Mouse (Mus musculus): Measurements from ENCODE around the gene Nlgn3. TPM values are rescaled to one million over a fixed set of nuclear protein-coding genes. Genes with fewer than 3 reads are reported as not detected.
"Not testable (repeated sequence)": the region's sequence is repeated elsewhere in the genome, so short reads cannot be mapped to it uniquely, and the experiment has no call there.

Gene Nlgn3
- total RNA-seq, 2 experiments from 2014 or later = 1.4 to 1.6 TPM

GRCm38 (mm10) chrX:101300427-101301030, 1.6 kb downstream of the Nlgn3 start:
- peak; percentile 14 for DNase-seq

DNA sequence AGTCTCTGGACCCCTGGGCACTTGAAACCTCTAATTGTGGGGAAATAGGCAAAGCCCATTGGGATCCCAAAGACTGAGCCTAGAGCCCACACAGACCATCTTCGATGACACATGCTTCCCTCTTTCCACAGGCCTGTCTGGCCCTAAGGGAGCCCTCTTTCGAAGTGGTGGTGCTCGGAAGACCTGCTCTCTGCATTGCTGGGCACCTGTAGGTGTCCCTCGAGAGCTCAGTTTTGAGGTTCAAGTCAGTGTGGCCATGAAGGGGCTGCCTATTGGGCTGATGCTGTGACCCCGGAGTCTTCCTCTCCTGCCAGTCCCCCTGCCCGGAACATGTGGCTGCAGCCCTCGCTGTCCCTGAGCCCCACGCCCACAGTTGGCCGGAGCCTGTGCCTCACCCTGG, 2.7 kb downstream of the Nlgn3 start:
- DNase-seq = no peak

DNA sequence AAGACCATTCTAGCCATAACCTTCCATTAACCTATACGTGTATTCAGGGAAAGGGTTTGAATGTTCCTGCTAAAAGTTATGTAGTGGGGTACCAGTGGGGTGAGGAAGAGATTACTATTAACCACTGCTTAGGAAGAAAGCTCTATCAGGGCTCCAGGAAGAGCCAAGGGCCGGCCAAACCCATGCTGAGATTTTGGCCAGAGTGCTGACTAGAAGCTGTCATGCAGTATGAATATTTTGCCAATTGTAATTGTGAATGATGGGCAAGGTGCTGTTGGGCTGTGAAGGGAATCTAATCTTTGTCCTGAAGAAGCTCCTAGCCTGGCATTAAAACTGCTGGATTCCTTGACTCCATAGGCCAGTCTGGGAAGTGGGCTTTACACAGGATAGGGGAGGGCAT, 5.7 kb downstream of the Nlgn3 start:
- DNase-seq = no peak

DNA sequence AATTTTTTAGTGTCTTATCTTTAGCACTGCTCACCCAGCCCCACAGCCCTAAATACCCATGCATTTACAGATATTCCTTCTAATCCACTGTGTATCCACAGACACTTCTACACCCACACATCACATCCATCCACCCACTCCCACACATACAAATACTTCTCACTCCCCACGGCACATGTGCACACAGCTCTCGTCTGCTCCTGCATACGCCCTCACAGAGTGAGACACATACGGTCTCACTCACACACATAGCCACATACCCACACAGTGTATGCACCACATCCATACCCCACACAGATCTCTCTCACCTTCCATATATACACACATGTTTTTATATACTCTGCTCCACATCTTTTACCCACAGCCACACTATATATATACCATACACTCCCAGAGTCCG, 10.3 kb downstream of the Nlgn3 start:
- no peak for DNase-seq

- DNase-seq = no peak
These were observed 14.8 kb downstream of the Nlgn3 start for GRCm38 (mm10) chrX:101313625-101314359.

GRCm38 (mm10) chrX:101319775-101320174, 20.8 kb downstream of the Nlgn3 start:
- no peak for DNase-seq

- DNase-seq = no peak
These were observed 27.3 kb downstream of the Nlgn3 start for GRCm38 (mm10) chrX:101325989-101326899.

- peak; percentile 42 for DNase-seq
These were observed 30.5 kb downstream of the Nlgn3 start for GRCm38 (mm10) chrX:101329372-101330028.

- DNase-seq = no peak
These were observed 33.0 kb downstream of the Nlgn3 start for GRCm38 (mm10) chrX:101332031-101332374.

GRCm38 (mm10) chrX:101332375-101333211, 33.6 kb downstream of the Nlgn3 start:
- peak; percentile 73 for DNase-seq

DNA sequence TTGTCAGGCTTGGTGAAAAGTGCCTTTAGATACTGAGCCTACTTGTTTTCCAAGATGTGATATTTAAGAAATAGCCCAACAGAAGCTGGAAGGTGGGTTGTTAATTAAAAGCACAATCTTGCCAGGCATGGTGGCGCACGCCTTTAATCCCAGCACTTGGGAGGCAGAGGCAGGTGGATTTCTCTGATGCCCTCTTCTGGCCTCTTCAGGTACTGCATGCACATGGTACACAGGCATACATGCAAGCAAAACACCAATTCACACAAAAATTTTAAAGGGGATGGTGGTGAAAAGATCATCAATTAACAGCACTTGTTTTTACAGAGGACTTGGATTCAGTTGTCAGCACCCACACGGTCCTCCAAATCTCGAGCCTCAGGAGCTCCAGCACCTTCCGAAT, 35.6 kb downstream of the Nlgn3 start:
- DNase-seq = no peak

DNA sequence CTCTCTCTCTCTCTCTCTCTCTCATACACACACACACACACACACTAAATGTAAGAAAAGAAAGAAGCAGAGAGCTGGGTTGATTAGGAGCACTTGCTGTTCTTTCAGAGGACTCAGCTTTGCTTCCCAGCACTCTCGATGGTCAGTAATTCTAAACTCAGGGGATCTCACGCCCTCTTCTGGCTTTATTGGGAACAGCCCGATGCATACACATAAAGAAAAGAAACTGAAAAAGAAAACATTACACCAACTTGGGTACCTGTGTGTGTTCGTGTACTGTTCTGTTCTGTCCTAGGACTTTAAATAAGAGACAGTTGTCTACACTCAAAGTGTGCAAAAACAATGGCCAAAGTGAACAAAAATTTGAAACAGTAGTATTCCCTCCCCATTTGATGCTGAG, 39.7 kb downstream of the Nlgn3 start:
- no peak for DNase-seq

GRCm38 (mm10) chrX:101342837-101343236, 43.9 kb downstream of the Nlgn3 start:
- DNase-seq = not testable (repeated sequence)

GRCm38 (mm10) chrX:101345456-101345855, 46.5 kb downstream of the Nlgn3 start:
- DNase-seq = no peak

- DNase-seq = no peak
These were observed 47.5 kb downstream of the Nlgn3 start for GRCm38 (mm10) chrX:101346475-101346874.

- DNase-seq = no peak
These were observed 52.2 kb downstream of the Nlgn3 start for GRCm38 (mm10) chrX:101351188-101351587.

- DNase-seq = not testable (repeated sequence)
These were observed 59.9 kb downstream of the Nlgn3 start for GRCm38 (mm10) chrX:101358902-101359301.

GRCm38 (mm10) chrX:101369001-101369400, 70.0 kb downstream of the Nlgn3 start:
- DNase-seq = no peak

DNA sequence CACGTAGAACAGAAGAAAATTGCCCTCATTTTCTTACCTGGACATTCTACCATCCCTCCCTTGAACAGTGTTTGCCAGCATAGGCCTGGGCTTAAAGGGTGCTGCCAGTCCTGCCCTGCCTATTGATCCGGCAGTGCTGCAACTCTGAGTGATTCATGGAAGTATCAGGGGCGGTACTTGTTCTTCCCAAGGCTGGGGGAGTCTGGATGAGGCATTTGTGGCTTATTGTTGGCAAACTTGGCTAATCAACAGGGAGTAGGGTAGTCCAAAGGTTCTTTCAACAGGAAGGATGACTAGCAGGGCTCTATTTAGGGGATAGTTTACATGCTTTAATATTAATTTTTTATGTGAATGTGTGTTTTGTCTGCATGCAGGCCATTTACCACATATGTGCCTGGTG, 71.6 kb downstream of the Nlgn3 start:
- DNase-seq = no peak

- no peak for DNase-seq
These were observed 74.0 kb downstream of the Nlgn3 start for GRCm38 (mm10) chrX:101372946-101373345.
